Mouse (Mus musculus) embryonic fibroblast, embryonic 13.5 days (primary cell): ENCODE results near the gene Gpcpd1.

Source experiments
- CTCF ChIP-seq: IDR thresholded peaks from 2 replicates; pipeline ENCODE4 v1.5.1; 2011; ENCODE audit warnings: mild to moderate bottlenecking, control low read depth, low read length, moderate library complexity, borderline replicate concordance; ENCODE audit not compliant: insufficient read depth
- POLR2A ChIP-seq: IDR thresholded peaks from 2 replicates; pipeline ENCODE4 v1.6.1; 2011; ENCODE audit warnings: low read depth, mild to moderate bottlenecking, control low read depth, low read length, moderate library complexity

GRCm38 (mm10) chr2:132497412-132498135, 90.0 kb downstream of the Gpcpd1 start:
- TF ChIP-seq CTCF, result no peak
- TF ChIP-seq POLR2A, result no peak
